Mouse (Mus musculus): ENCODE results near the gene Mettl7a1.
"Not testable (repeated sequence)": the region's sequence is repeated elsewhere in the genome, so short reads cannot be mapped to it uniquely, and the experiment has no call there.

The Mettl7a1 gene

DNA sequence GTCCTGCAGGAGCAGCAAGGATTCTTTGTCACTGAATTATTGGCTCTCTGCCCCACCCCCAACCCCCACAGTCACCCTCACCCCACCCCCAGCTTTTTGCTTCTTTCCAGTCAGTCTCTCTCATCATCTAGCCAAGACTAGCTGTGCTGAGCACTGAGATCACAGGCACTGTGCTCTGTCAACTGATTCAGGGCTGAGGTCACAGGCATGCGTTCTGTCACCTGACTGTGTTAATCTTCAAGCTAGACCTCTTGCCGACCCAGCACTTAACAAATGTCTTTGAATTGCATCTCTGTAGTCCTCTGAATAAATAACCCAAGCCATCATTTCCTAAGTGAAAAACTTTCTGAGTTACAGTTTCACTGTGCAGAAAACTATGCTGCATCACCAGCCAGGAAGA is 45.6 kb downstream of the Mettl7a1 start:
- no peak for DNase-seq

DNA sequence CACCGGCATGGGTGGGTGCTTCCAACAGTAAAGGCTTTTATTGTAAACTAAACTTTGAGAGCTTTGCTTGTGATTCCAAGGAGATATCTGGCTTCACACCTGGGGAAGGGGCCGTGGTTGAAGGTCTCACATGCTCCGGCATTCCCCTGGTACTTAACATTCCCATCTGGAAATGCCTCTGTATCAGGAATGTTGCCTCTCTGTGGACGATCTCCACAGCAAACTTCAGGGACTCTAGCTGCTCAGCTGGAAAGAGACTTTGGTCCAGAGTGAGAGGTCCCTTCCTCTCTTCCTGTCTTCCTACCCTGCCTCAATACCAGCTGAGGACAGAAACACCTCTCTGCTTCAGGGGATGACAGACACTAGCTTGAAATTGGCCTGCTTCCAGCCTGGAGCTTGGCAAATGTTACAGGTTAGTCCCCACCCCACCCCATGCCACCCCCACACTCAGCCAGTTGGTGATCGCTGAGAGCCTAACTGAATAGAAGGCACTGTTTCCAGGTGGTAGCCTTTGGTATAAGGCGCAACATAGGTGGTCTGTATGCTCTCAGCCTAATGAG is 47.6 kb downstream of the Mettl7a1 start:
- DNase-seq: no peak

DNA sequence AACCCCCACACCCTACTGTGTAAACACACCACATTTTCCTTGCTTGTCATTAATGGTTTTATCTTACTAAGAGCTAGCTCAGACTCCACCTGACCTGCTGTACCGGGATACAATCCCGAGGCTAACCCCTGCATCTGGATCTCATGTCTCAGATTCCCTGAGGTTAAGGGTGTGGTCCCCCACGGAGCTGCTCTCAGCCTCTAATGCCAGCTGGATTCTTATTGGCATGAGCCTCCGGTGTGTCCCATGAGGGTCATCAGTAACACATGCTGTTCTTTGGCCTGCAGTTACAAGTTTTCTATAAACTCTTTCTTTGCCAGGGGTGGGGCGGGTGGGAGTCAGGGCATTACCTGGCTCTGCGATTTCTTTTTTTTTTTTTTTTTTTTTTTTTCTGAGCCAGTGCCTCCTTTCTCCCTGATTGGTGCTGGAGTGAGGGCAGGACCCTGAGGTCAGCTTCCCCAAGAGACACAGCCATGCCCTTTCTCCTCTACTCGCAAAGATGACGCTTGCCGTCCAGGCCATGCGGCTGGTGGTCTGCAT is 48.8 kb downstream of the Mettl7a1 start, which contains the start of the genes Methig1 and Mettl7a2:
Methig1 (plus strand) TSS at position 439 of the 540 bp plus-strand sequence.
Mettl7a2 (plus strand) TSS at position 490 of the 540 bp plus-strand sequence.
- no peak for DNase-seq

DNA sequence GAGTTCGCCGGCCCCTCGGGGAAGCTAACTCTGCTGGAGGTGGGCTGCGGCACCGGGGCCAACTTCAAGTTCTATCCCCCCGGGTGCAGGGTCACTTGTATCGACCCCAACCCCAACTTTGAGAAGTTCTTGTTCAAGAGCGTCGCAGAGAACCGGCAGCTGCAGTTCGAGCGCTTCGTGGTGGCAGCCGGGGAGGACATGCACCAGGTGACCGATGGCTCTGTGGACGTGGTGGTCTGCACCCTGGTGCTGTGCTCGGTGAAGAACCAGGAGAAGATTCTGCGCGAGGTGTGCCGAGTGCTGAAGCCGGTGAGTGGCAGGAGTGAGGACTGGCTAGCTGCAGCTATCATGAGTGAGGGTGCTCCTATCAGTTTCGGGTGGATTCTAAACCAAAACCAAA is 49.5 kb downstream of the Mettl7a1 start:
- not testable (repeated sequence) for DNase-seq

DNA sequence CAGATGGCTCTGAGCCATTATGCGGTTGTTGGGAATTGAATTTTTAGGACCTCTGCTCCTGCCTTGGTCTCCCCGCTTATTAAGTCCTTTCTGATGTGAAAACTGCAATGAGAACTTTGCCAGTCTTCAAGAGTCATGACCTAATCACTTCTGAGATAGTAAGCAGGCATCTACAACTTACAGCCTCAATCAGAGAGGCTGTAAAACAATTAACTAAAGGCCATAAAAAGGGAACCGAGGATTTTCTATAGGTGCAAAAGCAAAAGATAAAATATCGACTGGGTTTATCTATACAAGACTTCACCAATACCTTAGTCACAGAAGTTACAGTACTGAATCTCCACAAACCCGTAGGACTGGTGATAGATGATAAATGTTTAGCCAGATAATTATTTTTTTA is 51.9 kb downstream of the Mettl7a1 start:
- DNase-seq: no peak

DNA sequence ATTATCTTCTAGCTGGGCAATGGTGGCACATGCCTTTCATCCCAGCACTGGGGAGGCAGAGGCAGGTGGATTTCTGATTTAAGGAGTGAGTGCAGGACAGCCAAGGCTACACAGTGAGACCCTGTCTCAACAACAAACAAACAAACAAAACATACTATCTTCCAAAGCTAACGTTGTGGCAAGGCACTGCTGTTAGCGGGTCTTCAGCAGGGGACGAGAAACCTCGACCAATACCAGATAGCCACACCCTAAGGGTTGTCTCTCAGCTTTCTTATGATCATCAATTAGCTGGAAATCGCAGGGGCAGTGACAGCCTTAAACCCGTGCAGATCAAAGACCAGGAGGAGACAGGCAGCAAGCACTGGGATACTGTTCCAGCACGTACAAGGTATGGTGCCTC is 60.3 kb downstream of the Mettl7a1 start, which contains the start of gene Higd1c:
Higd1c (plus strand) TSS at position 301 of the 400 bp plus-strand sequence.
- no peak for DNase-seq

DNA sequence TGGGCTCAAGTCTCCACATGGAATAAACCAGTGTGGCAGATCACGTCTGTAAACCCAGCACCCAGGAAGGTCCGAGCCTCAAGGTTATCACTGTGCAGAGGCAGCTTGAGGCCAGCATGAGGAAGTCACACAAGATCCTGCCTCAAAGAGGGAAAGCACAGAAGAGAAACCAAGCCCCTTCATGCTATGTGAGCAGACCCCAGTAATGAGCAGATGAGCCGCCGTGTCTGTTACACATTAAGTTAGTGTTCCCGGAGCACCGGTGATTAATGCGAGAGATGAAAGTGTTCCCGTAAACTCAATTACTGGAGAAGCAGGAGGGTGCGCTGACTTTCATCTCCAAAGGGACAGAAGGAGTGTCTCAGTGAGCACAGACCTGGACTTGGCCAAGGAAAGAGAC is 62.0 kb downstream of the Mettl7a1 start:
- not testable (repeated sequence) for DNase-seq

DNA sequence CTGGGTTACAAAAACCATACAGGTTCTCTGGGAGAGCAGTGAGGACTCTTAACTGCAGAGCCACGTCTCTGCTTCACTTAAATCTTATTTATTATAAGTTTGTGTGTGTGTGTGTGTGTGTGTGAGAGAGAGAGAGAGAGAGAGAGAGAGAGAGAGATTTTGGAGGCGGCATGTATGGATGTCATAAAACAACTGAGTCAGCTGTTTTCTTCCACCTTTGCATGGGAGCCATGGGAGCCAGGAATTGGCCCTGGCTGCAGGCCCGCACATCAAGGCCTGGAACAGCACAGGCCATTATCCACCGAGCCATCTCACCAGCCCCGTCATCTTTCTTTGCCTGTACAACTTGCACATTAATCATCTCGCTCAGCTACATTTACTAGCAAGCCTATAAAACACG is 63.2 kb downstream of the Mettl7a1 start:
- DNase-seq: no peak

DNA sequence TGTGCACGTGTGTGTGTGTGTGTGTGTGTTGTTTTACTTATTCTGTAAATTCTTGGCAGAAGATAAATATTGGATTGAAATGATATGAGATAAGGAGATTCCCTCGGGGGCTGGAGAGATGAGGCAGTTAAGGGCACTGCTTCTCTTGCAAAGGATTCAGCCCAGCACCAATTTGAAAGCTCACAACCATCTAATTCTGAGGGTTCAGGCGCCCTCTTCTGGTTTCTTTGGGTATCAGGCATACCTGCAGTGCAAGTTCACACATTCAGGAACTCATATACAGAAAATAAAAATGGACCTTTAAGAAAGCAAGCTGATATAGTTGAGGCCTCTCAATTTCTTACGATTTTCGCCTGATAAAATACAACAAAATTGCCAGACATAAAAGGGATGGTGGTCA is 71.1 kb downstream of the Mettl7a1 start:
- DNase-seq: peak; percentile 20 to 39

DNA sequence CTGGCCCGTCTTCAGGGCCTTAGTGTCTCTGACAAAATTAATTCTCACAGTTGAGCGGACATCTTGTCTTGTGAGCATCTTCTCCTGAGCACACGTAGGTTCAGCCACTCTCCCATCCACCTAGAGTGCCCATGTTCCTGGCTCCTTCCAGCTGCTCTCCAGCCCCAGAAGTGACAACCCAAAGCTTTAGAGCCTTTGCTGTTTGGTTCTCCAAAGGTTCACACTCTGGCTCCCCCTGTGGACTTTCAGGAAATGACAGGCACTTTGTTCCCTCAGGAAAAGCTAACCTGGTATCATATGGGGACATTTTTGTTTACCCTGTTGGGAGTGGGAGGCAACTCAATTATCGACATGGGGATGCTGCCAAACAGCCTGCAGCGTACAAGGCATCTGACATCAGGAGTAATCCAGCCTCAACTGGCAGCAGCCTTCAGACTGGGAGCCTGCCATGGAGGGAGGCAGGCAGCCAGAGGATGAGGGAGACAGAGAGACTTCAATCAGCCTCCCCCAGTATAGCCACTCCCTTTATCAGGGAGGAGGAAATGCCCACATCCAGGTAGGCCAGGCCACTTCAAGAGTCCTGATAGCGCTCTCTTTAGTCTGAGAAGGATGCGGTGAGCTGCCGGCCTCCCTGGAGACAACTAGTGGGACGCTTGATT is 74.0 kb downstream of the Mettl7a1 start:
- DNase-seq: not testable (repeated sequence)

All from thymus, postnatal 36 days (tissue).